Mouse (Mus musculus) midbrain, embryonic 16.5 days (tissue): Measurements from ENCODE around the gene Retreg3. TPM values are rescaled to one million over a fixed set of nuclear protein-coding genes. Genes with fewer than 3 reads are reported as not detected.

Experiments used
- ATAC-seq: fragments of 200-750 bp; cut with Nextera tagmentation; 2 replicates; pipeline ENCODE4 v1.8.0; 2017; ENCODE audit warnings: moderate TSS enrichment
- H3K27ac ChIP-seq: fragments of 300-500 bp; sonication (generic); 2 replicates; pipeline ENCODE4 v1.5.1; 2014; ENCODE audit warnings: mild to moderate bottlenecking, low read length, mixed read lengths
- H3K27me3 ChIP-seq: fragments of 300-500 bp; sonication (generic); 2 replicates; pipeline ENCODE4 v1.6.1; 2014; ENCODE audit warnings: low read depth, low read length, mixed read lengths; ENCODE audit not compliant: control insufficient read depth, insufficient read depth
- H3K36me3 ChIP-seq: fragments of 300-500 bp; sonication (generic); 2 replicates; pipeline ENCODE4 v1.6.1; 2014; ENCODE audit warnings: mild to moderate bottlenecking, low read length, moderate library complexity, mixed read lengths; ENCODE audit not compliant: control insufficient read depth, insufficient read depth
- H3K4me1 ChIP-seq: fragments of 300-500 bp; sonication (generic); 2 replicates; pipeline ENCODE4 v1.6.1; 2014; ENCODE audit warnings: mild to moderate bottlenecking, low read length, mixed read lengths; ENCODE audit not compliant: control insufficient read depth, insufficient read depth
- H3K4me2 ChIP-seq: fragments of 300-500 bp; sonication (generic); 2 replicates; pipeline ENCODE4 v1.6.1; 2014; ENCODE audit warnings: mild to moderate bottlenecking, low read length, mixed read lengths
- H3K4me3 ChIP-seq: fragments of 300-500 bp; sonication (generic); 2 replicates; pipeline ENCODE4 v1.5.1; 2014; ENCODE audit warnings: low read depth, mild to moderate bottlenecking, low read length, moderate library complexity, mixed read lengths
- H3K9ac ChIP-seq: fragments of 300-500 bp; sonication (generic); 2 replicates; pipeline ENCODE4 v1.6.1; 2014; ENCODE audit warnings: low read depth, low read length, mixed read lengths
- H3K9me3 ChIP-seq: fragments of 300-500 bp; sonication (generic); replicated peaks from 2 replicates; pipeline ENCODE4 v1.6.1; 2014; ENCODE audit warnings: mild to moderate bottlenecking, low read length, mixed read lengths; ENCODE audit not compliant: control insufficient read depth, poor library complexity, severe bottlenecking
- WGBS: fragments of 180-500 bp; shearing (Covaris S2); extraction: QIAGEN DNeasy Blood & Tissue Kit; methylation state at CpG from one replicate; pipeline ENCODE4 v1.1.7; 2014; 5-methylcytosine and 5-hydroxymethylcytosine counted together
- polyA plus RNA-seq: library from polyadenylated mRNA; unstranded; fragments of >200 nt; fragmentation: Nextera tagmentation; extraction: Ambion mirVana; gene quantifications from 2 replicates; pipeline ENCODE4 v1.2.1, GENCODE M21; 2015

Gene Retreg3
- polyA plus RNA-seq, 1 experiment from 2014 or later, result 25.4 TPM

GRCm38 (mm10) chr11:101082208-101083082 lies 37.2 kb downstream of the Retreg3 start, which contains the start of gene Coasy:
Gene Coasy (plus strand): TSS chr11:101082565.
- peaks cover 36% of the 10 kb centered on the region for H3K27me3 ChIP-seq
- peak within 1 kb of the TSS; percentile 84 for H3K4me3 ChIP-seq
- peak within 1 kb of the TSS; percentile 93 for H3K9ac ChIP-seq
- H3K36me3 ChIP-seq, result 0 out of 2 replicates have a peak, but pooled peaks cover 4% of the 10 kb centered on the region
- peak within 1 kb of the TSS; percentile 93 for H3K27ac ChIP-seq
- ATAC-seq, result peak; percentile 91
- peaks cover 20% of the 10 kb centered on the region for H3K4me1 ChIP-seq
- no peaks in the 10 kb centered on the region for H3K9me3 ChIP-seq
- WGBS, result 0% methylated on average over 51 of the region's 51 CpGs
- H3K4me2 ChIP-seq, result peak within 1 kb of the TSS; percentile 90

DNA sequence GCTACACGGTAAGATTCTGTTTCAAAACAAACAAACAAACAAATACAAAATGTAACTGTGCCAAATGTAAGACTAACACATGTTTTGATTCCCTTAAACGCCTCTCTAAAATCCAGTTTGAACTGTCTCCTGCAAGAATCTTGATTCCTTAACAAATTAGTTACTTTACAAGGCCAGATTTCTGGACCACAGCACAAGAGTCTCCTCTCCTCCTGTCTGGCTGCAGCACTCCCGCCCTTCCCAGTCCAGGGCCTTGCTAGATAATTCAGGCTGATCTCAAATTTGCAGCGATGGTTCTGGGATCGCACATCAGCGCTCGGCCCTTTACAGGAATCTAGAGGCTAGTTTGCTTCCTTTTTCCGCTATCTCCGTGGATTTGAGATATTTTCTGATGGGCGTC lies 38.0 kb downstream of the Retreg3 start:
- Histone ChIP-seq H3K27me3 (peaks cover 39% of the 10 kb centered on the region), H3K36me3 (peaks cover 4% of the 10 kb centered on the region; the same call in 1 of the 2 replicates), H3K4me3 (peak overlapping the region; percentile 84), H3K4me1 (peaks cover 20% of the 10 kb centered on the region), H3K4me2 (peak overlapping the region; percentile 90), H3K9me3 (no peaks in the 10 kb centered on the region), H3K9ac (peak overlapping the region; percentile 93), H3K27ac (peak overlapping the region; percentile 93)
- no peak for ATAC-seq
- WGBS, result 5% methylated on average over 10 of the region's 10 CpGs

DNA sequence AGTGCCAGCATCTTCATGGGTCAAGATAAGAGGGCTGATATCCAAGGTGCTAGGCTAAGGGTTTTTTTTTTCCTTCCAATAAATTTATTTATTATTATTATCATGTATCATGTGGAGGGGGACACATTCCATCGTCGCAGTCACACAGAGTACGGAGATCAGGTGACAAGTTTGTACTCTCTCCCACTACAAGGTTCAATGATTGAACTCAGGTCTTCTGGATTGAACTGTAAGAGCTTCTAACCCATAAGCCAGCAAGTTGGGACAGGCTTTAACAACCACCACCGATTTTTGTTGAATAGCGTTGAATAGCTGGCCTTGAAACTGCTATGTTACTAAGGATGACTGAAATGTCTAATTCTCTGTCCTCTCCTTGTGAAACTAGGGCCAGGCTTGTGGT lies 39.3 kb downstream of the Retreg3 start:
- no peak overlapping the region for H3K9ac ChIP-seq

DNA sequence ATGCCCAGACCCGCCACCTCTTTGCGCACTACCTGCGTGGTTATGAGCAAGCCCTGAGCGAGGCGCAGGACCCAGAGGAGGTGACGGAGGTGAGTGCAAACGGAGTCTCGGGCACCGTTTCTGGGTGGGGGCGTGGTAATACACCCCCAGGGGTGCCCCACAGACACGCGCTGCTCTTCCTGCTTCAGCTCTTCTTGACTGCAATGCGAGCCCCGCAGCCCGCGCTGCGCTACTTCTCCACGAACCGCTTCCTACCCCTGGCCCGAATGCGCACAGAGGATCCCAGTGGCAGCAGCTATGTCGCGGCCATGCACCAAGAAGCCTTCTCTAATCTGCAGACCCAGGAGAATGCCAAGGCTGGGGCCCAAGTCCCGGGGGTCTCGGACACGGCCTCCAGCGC lies 39.9 kb downstream of the Retreg3 start:
- no peak for ATAC-seq
- Histone ChIP-seq H3K9ac (no peak overlapping the region), H3K4me1 (peaks cover 11% of the 10 kb centered on the region), H3K9me3 (no peaks in the 10 kb centered on the region), H3K36me3 (peaks cover 2% of the 10 kb centered on the region; the same call in 1 of the 2 replicates), H3K4me2 (no peak overlapping the region), H3K4me3 (no peak overlapping the region), H3K27ac (no peak overlapping the region), H3K27me3 (peaks cover 39% of the 10 kb centered on the region)
- WGBS, result 3% methylated on average over 26 of the region's 27 CpGs

More for the DNA sequence above, 39.3 kb downstream of the Retreg3 start:
- Histone ChIP-seq H3K9me3 (no peaks in the 10 kb centered on the region), H3K27me3 (peaks cover 39% of the 10 kb centered on the region), H3K4me1 (peaks cover 11% of the 10 kb centered on the region), H3K27ac (no peak overlapping the region), H3K4me3 (no peak overlapping the region), H3K36me3 (peaks cover 4% of the 10 kb centered on the region; the same call in 1 of the 2 replicates), H3K4me2 (no peak overlapping the region)
- whole genome bisulfite sequencing, result 63% methylated on average over 5 of the region's 5 CpGs
- no peak for ATAC-seq

DNA sequence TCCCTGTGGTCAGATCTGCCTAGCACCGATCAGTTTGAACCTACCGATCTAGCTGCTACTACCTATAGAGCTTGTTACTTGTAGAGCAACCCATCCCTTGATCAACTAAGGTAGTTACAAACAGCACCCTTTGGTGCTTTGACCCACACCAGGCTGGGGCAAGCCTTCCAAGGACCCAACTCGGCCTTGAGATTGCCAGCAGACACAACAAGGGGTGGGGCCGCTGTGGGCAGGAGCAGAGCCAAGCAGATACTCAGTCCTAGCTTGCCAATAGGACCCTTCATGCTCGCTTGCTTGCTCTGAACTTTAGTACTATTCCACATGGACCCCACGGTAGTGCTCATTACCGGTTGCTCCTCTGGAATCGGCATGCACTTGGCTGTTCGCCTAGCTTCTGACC lies 41.6 kb downstream of the Retreg3 start, which contains the start of gene Hsd17b1:
Gene Hsd17b1 (plus strand): TSS at position 291 of the 400 bp plus-strand sequence.
- ATAC-seq, result no peak
- no peak within 1 kb of the TSS for H3K4me3 ChIP-seq
- no peak within 1 kb of the TSS for H3K4me2 ChIP-seq
- H3K9ac ChIP-seq, result no peak within 1 kb of the TSS
- H3K9me3 ChIP-seq, result no peaks in the 10 kb centered on the region
- H3K27ac ChIP-seq, result no peak within 1 kb of the TSS
- H3K27me3 ChIP-seq, result peaks cover 39% of the 10 kb centered on the region
- WGBS, result 72% methylated on average over 9 of the region's 9 CpGs
- H3K36me3 ChIP-seq, result no peaks in the 10 kb centered on the region; the same call in 1 of the 2 replicates
- peaks cover 2% of the 10 kb centered on the region for H3K4me1 ChIP-seq

DNA sequence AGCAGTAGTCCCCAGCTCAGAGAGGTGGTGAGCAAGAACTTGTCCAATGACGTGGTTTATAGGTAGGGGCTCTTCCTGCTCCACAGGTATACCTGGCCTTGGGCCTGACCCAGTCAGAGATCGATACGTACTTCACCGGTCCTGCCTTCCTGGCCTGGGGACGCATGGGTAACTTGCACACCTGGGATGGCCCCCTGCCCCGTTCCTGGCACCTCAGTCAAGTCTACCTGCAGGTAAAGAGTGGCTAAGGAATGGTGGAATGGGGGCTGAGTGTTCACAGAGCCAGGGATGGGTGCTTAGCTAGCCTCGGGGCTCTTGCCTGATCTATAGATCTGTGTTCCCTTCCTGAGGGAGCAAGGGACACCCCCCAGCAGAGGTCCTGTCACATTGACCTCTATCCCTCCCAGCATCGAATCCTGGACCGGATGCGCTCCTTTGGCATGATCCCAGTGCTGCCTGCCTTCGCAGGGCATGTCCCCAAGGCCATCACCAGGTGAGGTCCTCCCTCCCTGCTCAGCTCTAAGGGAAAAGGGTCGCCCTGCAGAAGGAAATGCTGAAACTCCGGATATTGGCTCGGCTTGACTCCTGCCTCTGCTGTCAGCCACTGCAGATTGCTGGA lies 47.8 kb downstream of the Retreg3 start:
- Histone ChIP-seq H3K9ac (no peak overlapping the region), H3K4me3 (no peak overlapping the region), H3K4me1 (peaks cover 11% of the 10 kb centered on the region), H3K9me3 (no peaks in the 10 kb centered on the region), H3K27ac (no peak overlapping the region), H3K36me3 (no peaks in the 10 kb centered on the region; the same call in 1 of the 2 replicates), H3K27me3 (no peaks in the 10 kb centered on the region), H3K4me2 (no peak overlapping the region)
- no peak for ATAC-seq
- 74% methylated on average over 14 of the region's 14 CpGs for WGBS

GRCm38 (mm10) chr11:101070987-101071386 lies 48.7 kb downstream of the Retreg3 start:
- no peaks in the 10 kb centered on the region for H3K27me3 ChIP-seq
- no peaks in the 10 kb centered on the region for H3K36me3 ChIP-seq
- H3K27ac ChIP-seq, result no peak overlapping the region
- H3K4me1 ChIP-seq, result peaks cover 13% of the 10 kb centered on the region
- no peak; the same call in 1 of the 2 replicates for ATAC-seq
- WGBS, result 76% methylated on average over 6 of the region's 6 CpGs
- peak overlapping the region; percentile 78; the same call in 1 of the 2 replicates for H3K4me3 ChIP-seq
- peak overlapping the region; percentile 94 for H3K4me2 ChIP-seq
- H3K9ac ChIP-seq, result peak overlapping the region; percentile 92; the same call in 1 of the 2 replicates
- H3K9me3 ChIP-seq, result no peaks in the 10 kb centered on the region

GRCm38 (mm10) chr11:101070189-101070527 lies 49.5 kb downstream of the Retreg3 start:
- under 1% methylated on average over 36 of the region's 36 CpGs for WGBS
- ATAC-seq, result peak; percentile 65
- Histone ChIP-seq H3K4me3 (peak overlapping the region; percentile 78), H3K9me3 (no peaks in the 10 kb centered on the region), H3K4me1 (peaks cover 13% of the 10 kb centered on the region), H3K9ac (peak overlapping the region; percentile 92), H3K27me3 (no peaks in the 10 kb centered on the region), H3K36me3 (no peaks in the 10 kb centered on the region), H3K27ac (peak overlapping the region; percentile 82), H3K4me2 (peak overlapping the region; percentile 94)
